Mouse (Mus musculus) neural tube, embryonic 14.5 days (tissue): ENCODE measurements around the gene Mill2. TPM values are rescaled to one million over a fixed set of nuclear protein-coding genes. Genes with fewer than 3 reads are reported as not detected.

Experiments used
- ATAC-seq: fragments of 200-750 bp; cut with Nextera tagmentation; 2 replicates; pipeline ENCODE4 v1.8.0; 2017; ENCODE audit warnings: low read depth, mild to moderate bottlenecking, moderate TSS enrichment, moderate library complexity
- H3K27ac ChIP-seq: fragments of 300-500 bp; sonication (generic); 2 replicates; pipeline ENCODE4 v1.5.1; 2014; ENCODE audit warnings: low read depth, mild to moderate bottlenecking, control low read depth, low read length, moderate library complexity, mixed read lengths
- H3K27me3 ChIP-seq: fragments of 300-500 bp; sonication (generic); 2 replicates; pipeline ENCODE4 v1.6.1; 2014; ENCODE audit warnings: low read length; ENCODE audit not compliant: control insufficient read depth, insufficient read depth
- H3K36me3 ChIP-seq: fragments of 300-500 bp; sonication (generic); 2 replicates; pipeline ENCODE4 v1.6.1; 2014; ENCODE audit warnings: low read length, mixed read lengths; ENCODE audit not compliant: control insufficient read depth, insufficient read depth
- H3K4me1 ChIP-seq: fragments of 300-500 bp; sonication (generic); 2 replicates; pipeline ENCODE4 v1.6.1; 2014; ENCODE audit warnings: low read length; ENCODE audit not compliant: control insufficient read depth, insufficient read depth
- H3K4me2 ChIP-seq: fragments of 300-500 bp; sonication (generic); 2 replicates; pipeline ENCODE4 v1.6.1; 2014; ENCODE audit warnings: mild to moderate bottlenecking, low read depth, low read length, control low read depth
- H3K4me3 ChIP-seq: fragments of 300-500 bp; sonication (generic); 2 replicates; pipeline ENCODE4 v1.5.1; 2014; ENCODE audit warnings: low read depth, low read length, control low read depth, mixed read lengths
- H3K9ac ChIP-seq: fragments of 300-500 bp; sonication (generic); replicated peaks from 2 replicates; pipeline ENCODE4 v1.6.1; 2014; ENCODE audit warnings: low read depth, mild to moderate bottlenecking, control low read depth, low read length, mixed read lengths
- H3K9me3 ChIP-seq: fragments of 300-500 bp; sonication (generic); 2 replicates; pipeline ENCODE4 v1.6.1; 2016; ENCODE audit warnings: low read length; ENCODE audit not compliant: control insufficient read depth
- WGBS: fragments of 180-500 bp; shearing (Covaris S2); extraction: QIAGEN DNeasy Blood & Tissue Kit; methylation state at CpG from one replicate; pipeline ENCODE4 v1.1.7; 2014; 5-methylcytosine and 5-hydroxymethylcytosine counted together
- polyA plus RNA-seq: library from polyadenylated mRNA; unstranded; fragments of >200 nt; fragmentation: Nextera tagmentation; extraction: Ambion mirVana; gene quantifications from 2 replicates; pipeline ENCODE4 v1.2.1, GENCODE M21; 2014

Mill2 gene
- polyA plus RNA-seq, 1 experiment from 2014 or later, result not detected

DNA sequence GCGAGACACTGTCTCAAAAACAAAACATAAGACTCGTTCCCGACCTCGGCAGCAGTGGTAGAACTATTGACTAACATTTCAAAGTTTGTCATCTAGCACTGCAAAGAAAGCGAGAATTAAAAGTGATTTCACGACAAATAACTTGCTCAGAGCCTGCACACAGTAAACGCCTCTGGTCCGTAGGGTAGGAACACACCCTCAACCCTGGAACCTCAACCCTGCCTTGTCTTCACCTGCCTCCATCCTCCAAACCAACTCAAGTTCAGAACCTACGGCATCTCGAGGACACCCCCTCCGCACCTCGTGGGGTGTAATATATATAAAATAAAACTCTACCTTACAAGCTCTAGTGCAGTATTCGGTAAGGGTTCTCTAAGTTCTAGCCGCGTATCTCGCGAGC is 70.0 kb downstream of the Mill2 start:
- 7% methylated on average over 17 of the region's 17 CpGs for WGBS
- Histone ChIP-seq H3K9ac (peak overlapping the region; percentile 48), H3K27me3 (no peaks in the 10 kb centered on the region), H3K4me3 (peak overlapping the region; percentile 53), H3K9me3 (no peaks in the 10 kb centered on the region), H3K4me2 (peak overlapping the region; percentile 66), H3K27ac (no peak overlapping the region), H3K4me1 (peaks cover 5% of the 10 kb centered on the region), H3K36me3 (no peaks in the 10 kb centered on the region)
- no peak for ATAC-seq

DNA sequence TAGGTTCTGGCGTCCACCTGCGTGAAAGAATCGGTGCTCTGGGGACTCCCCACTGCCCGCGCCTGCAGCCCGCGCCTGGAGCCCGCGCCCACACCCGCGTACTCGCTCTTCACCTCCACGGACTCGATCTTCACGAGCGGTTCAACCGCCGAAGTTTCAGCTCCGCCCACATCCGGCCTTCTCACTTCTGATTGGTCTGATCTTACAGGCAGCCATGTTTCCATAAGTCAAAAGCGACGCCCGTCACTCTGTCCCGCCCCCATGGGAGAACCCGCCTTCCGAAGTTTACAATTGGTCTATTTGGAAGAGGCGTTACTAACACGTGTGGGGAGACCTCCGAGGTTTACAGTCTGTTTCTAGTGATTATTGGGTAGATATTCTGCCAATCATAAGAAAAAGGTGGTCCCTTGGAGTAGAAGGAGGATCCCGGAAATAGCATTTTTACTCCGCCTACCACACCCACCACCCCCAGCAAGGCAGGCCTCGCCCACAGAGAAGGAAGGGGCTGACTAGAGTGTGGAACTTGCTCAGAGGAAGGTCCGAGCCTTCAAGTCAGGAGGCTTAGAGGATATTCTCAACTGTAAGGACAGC is 70.6 kb downstream of the Mill2 start, which contains the start of gene Ccdc61:
Gene Ccdc61, minus strand, starts transcription at position 175 of the 591 bp plus-strand sequence.
- Histone ChIP-seq H3K4me3 (peak within 1 kb of the TSS; percentile 53), H3K27me3 (no peaks in the 10 kb centered on the region), H3K4me2 (peak within 1 kb of the TSS; percentile 66), H3K9ac (peak within 1 kb of the TSS; percentile 48), H3K36me3 (no peaks in the 10 kb centered on the region), H3K27ac (no peak within 1 kb of the TSS), H3K4me1 (peaks cover 5% of the 10 kb centered on the region), H3K9me3 (no peaks in the 10 kb centered on the region)
- peak; percentile 99 for ATAC-seq
- under 1% methylated on average over 33 of the region's 33 CpGs for WGBS

Other genes starting within 250 kb of the Mill2 start
- gene Psg23, start 223.5 kb upstream of the Mill2 start, polyA plus RNA-seq, result not detected in 2 replicates
- not detected in 2 replicates for gene Psg21, start 183.2 kb upstream of the Mill2 start, polyA plus RNA-seq
- not detected in 2 replicates for gene Psg20, start 153.8 kb upstream of the Mill2 start, polyA plus RNA-seq
- not detected in 2 replicates for gene Psg22, start 121.9 kb upstream of the Mill2 start, polyA plus RNA-seq
- not detected in 2 replicates for gene Psg19, start 41.4 kb upstream of the Mill2 start, polyA plus RNA-seq
- 0.12 TPM in 1 of 2 replicates, not detected in the other for gene Psg17, start 18.4 kb upstream of the Mill2 start, polyA plus RNA-seq
- gene Pglyrp1, start 31.4 kb downstream of the Mill2 start, polyA plus RNA-seq, result 18.3 and 18.7 TPM in 2 replicates
- 17.6 and 20.2 TPM in 2 replicates for gene Ccdc61, start 70.4 kb downstream of the Mill2 start, polyA plus RNA-seq
- gene Nova2, start 85.9 kb downstream of the Mill2 start, polyA plus RNA-seq, result 17.1 and 18.4 TPM in 2 replicates
- gene Nanos2, start 147.4 kb downstream of the Mill2 start, polyA plus RNA-seq, result 0.84 and 1.1 TPM in 2 replicates
- gene Mypop, start 151.3 kb downstream of the Mill2 start, polyA plus RNA-seq, result 6.0 and 6.9 TPM in 2 replicates
- gene Irf2bp1, start 164.1 kb downstream of the Mill2 start, polyA plus RNA-seq, result 29.7 and 30.3 TPM in 2 replicates
- gene Foxa3, start 183.6 kb downstream of the Mill2 start, polyA plus RNA-seq, result not detected in 2 replicates
- gene Sympk, start 184.4 kb downstream of the Mill2 start, polyA plus RNA-seq, result 16.8 and 16.9 TPM in 2 replicates
- not detected in 2 replicates for gene Rsph6a, start 214.7 kb downstream of the Mill2 start, polyA plus RNA-seq
- 30.2 and 35.2 TPM in 2 replicates for gene Dmwd, start 236.3 kb downstream of the Mill2 start, polyA plus RNA-seq
- 7.1 and 9.4 TPM in 2 replicates for gene Dmpk, start 243.9 kb downstream of the Mill2 start, polyA plus RNA-seq